Mouse (Mus musculus) retina, adult 2 months (tissue): ENCODE data around the gene Cog2.

Source experiments
- DNase-seq: peaks from one replicate; pipeline ENCODE4 v3.0.0-alpha.2; 2012; ENCODE audit warnings: low read depth, low spot score

The Cog2 gene

GRCm38 (mm10) chr8:124520249-124521080 lies at the start of gene Cog2:
Gene Cog2 (plus strand): TSS chr8:124520767.
- peak; percentile 83 for DNase-seq

- no peak for DNase-seq
Measured at GRCm38 (mm10) chr8:124475690-124476089, 44.9 kb upstream of the Cog2 start.

GRCm38 (mm10) chr8:124476701-124477100 lies 43.9 kb upstream of the Cog2 start:
- DNase-seq, result peak; percentile 40

- DNase-seq, result no peak
Measured at GRCm38 (mm10) chr8:124479251-124479650, 41.3 kb upstream of the Cog2 start.

GRCm38 (mm10) chr8:124480321-124480720 lies 40.2 kb upstream of the Cog2 start:
- no peak for DNase-seq

- no peak for DNase-seq
Measured at GRCm38 (mm10) chr8:124482790-124483189, 37.8 kb upstream of the Cog2 start.

GRCm38 (mm10) chr8:124483356-124484115 lies 37.0 kb upstream of the Cog2 start:
- no peak for DNase-seq

GRCm38 (mm10) chr8:124489311-124489710 lies 31.3 kb upstream of the Cog2 start:
- no peak for DNase-seq

- DNase-seq, result no peak
Measured at GRCm38 (mm10) chr8:124489786-124490185, 30.8 kb upstream of the Cog2 start.

GRCm38 (mm10) chr8:124494397-124494796 lies 26.2 kb upstream of the Cog2 start:
- no peak for DNase-seq

GRCm38 (mm10) chr8:124494955-124495354 lies 25.6 kb upstream of the Cog2 start:
- DNase-seq, result no peak

GRCm38 (mm10) chr8:124495676-124496075 lies 24.9 kb upstream of the Cog2 start:
- DNase-seq, result no peak

GRCm38 (mm10) chr8:124496266-124496665 lies 24.3 kb upstream of the Cog2 start:
- no peak for DNase-seq

GRCm38 (mm10) chr8:124496871-124497270 lies 23.7 kb upstream of the Cog2 start:
- DNase-seq, result no peak

GRCm38 (mm10) chr8:124498398-124498797 lies 22.2 kb upstream of the Cog2 start:
- no peak for DNase-seq

GRCm38 (mm10) chr8:124499236-124499937 lies 21.2 kb upstream of the Cog2 start:
- no peak for DNase-seq

GRCm38 (mm10) chr8:124499938-124500239 lies 20.7 kb upstream of the Cog2 start:
- no peak for DNase-seq

GRCm38 (mm10) chr8:124505626-124506025 lies 14.9 kb upstream of the Cog2 start:
- DNase-seq, result no peak

GRCm38 (mm10) chr8:124507572-124508320 lies 12.8 kb upstream of the Cog2 start:
- DNase-seq, result no peak

GRCm38 (mm10) chr8:124508321-124508695 lies 12.3 kb upstream of the Cog2 start:
- DNase-seq, result no peak

GRCm38 (mm10) chr8:124509156-124509555 lies 11.4 kb upstream of the Cog2 start:
- no peak for DNase-seq

GRCm38 (mm10) chr8:124516039-124516438 lies 4.5 kb upstream of the Cog2 start:
- no peak for DNase-seq
